Mouse (Mus musculus) cortical plate, adult 2 months (tissue): ENCODE results near the gene Fam181a.

Experiments
- CTCF ChIP-seq: fragments of 200-500 bp; IDR thresholded peaks from 2 replicates; pipeline ENCODE4 v1.5.1; 2011; ENCODE audit warnings: mild to moderate bottlenecking, control low read depth, low read length; ENCODE audit not compliant: insufficient read depth; ENCODE audit errors: extremely low read depth
- POLR2A ChIP-seq: fragments of 200-500 bp; IDR thresholded peaks from 2 replicates; pipeline ENCODE4 v1.6.1; 2011; ENCODE audit warnings: mild to moderate bottlenecking, low read length, control low read depth; ENCODE audit not compliant: insufficient read depth; ENCODE audit errors: extremely low read depth

- no peak for TF ChIP-seq CTCF
- no peak for TF ChIP-seq POLR2A
Observed at GRCm38 (mm10) chr12:103346945-103347344, 36.2 kb downstream of the Fam181a start.
